Mouse (Mus musculus) macrophage (primary cell): ENCODE data around the gene Cldn5. TPM values are rescaled to one million over a fixed set of nuclear protein-coding genes. Genes with fewer than 3 reads are reported as not detected.

Experiments
- H3K27ac ChIP-seq: fragments of 350-480 bp; formaldehyde crosslinking; 2 replicates; pipeline ENCODE4 v1.9.0; 2021
- H3K36me3 ChIP-seq: fragments of 350-480 bp; formaldehyde crosslinking; 2 replicates; pipeline ENCODE4 v1.9.0; 2021; ENCODE audit errors: inconsistent target
- H3K4me3 ChIP-seq: fragments of 350-480 bp; formaldehyde crosslinking; 2 replicates; pipeline ENCODE4 v1.9.0; 2021; ENCODE audit errors: inconsistent target
- H3K79me2 ChIP-seq: fragments of 350-480 bp; formaldehyde crosslinking; 2 replicates; pipeline ENCODE4 v1.9.0; 2021; ENCODE audit errors: inconsistent target
- WGBS: methylation state at CpG from one replicate; pipeline ENCODE4 v1.1.7; 2026; ENCODE audit warnings: inconsistent platforms; ENCODE audit not compliant: missing documents; 5-methylcytosine and 5-hydroxymethylcytosine counted together
- polyA plus RNA-seq: library from polyadenylated mRNA; stranded (reverse); fragments of 250-400 nt; gene quantifications from 3 replicates; pipeline ENCODE4 v1.2.4, GENCODE M21; 2018; ENCODE audit warnings: inconsistent platforms
- total RNA-seq, 78 experiments: library from RNA; depleted of rRNA; stranded (reverse); fragments of 250-400 nt; gene quantifications; 1 replicate in 9 of 78; 2 replicates in 24 of 78; 3 replicates in 43 of 78; 4 replicates in 2 of 78; pipeline ENCODE4 v1.2.4; 2018; ENCODE audit warnings: inconsistent platforms in 56 of 78

The Cldn5 gene
- not detected for total RNA-seq (2018; cell fraction: chromatin; rRNA removed)
- total RNA-seq (2018; cell fraction: cytosol; rRNA removed): not detected
- total RNA-seq (2018; cell fraction: nucleus; rRNA removed): not detected
- polyA plus RNA-seq: not detected in 3 replicates

DNA sequence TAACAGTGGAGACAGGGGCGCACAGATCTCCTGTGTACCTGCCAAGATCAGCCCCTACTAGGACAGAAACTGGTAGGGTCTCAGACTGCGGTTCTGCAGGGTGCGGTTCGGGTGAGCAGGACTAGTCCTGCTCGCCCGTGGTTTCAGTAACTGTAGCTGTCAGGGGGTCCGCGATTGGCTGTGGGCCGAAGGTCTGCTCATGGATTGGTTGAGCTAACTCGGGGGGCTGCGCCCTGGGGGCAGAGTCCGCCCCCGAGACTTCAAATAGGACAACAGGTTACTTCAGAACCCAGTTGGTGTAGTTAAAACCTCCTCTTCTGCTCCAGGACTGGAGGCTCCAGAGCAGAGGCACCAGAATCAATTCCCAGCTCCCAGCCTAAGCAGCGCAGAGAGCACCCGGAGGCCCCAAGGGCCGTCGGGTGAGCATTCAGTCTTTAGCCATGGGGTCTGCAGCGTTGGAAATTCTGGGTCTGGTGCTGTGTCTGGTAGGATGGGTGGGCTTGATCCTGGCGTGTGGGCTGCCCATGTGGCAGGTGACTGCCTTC, at the start of gene Cldn5:
Cldn5 (plus strand) TSS at position 292 of the 545 bp plus-strand sequence.
- 27% methylated on average over 19 of the region's 19 CpGs for WGBS
- no peaks in the 10 kb centered on the region for H3K36me3 ChIP-seq
- no peak within 1 kb of the TSS for H3K27ac ChIP-seq
- H3K79me2 ChIP-seq: no peaks in the 10 kb centered on the region
- H3K4me3 ChIP-seq: no peak within 1 kb of the TSS

DNA sequence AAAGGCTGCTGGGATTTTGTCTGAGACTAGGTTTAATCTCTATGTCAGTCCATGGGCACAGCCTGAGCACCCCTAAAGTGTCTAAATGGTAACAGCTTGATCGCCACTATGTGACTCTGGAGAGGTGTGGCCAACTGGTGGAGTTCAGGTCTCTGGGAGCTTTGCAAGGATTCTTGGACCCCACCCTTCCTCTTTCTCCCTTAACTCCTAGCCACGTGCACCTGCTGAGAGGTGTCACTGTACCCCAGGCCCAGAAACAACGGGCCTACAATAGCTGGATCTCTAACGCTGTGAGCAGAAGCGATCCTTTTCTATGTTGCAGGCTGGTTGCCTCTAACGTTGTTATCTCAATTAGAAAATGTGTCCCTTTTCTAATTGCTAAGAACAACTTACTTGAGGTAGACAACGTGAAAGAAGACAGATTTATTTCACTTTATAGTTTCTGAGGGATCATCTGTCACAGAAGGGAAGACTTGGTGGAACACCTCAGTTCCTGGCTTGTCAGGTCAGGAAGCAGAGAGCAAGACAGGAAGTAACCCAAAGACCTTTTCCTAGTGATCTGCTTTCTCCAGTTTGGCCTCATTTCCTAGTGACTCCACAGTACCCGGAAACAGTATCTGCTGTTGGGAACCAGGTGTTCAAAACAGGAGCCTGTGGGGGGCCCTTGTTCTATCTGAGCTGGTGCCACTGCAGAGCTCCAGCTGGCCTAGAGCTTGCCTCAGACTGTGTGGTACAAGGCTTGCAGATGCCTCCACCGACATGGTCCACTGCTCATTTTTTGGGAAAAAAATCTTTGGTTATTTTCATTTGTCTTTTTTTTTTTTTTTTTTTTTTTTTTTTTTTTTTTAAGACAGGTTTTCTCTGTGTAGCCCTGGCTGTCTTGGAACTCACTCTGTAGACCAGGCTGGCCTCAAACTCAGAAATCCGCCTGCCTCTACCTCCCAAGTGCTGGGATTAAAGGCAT, 48.8 kb upstream of the Cldn5 start:
- Histone ChIP-seq H3K27ac (no peak overlapping the region), H3K79me2 (no peaks in the 10 kb centered on the region), H3K36me3 (no peaks in the 10 kb centered on the region), H3K4me3 (no peak overlapping the region)
- 73% methylated on average over 9 of the region's 10 CpGs for WGBS

DNA sequence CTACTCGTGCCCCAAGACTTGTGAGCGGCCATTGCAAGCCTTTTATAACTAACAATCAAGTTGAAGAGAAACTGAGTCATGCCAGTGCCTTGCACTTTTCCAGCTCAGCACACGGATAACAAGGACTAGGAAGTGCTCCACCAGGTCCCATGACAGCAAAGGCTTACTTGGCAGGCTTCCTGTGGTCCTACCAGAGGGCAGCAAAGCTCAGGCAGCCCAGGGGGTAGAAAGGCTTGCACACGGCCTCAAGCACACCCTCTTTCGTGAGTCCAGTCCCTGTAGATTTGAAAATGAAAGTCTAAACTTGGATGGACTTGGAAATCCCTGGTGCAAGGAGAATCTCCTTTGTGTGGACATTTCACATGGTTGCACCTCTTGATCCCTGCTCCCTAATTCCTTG, 47.5 kb upstream of the Cldn5 start:
- Histone ChIP-seq H3K27ac (no peak overlapping the region), H3K4me3 (no peak overlapping the region), H3K79me2 (no peaks in the 10 kb centered on the region), H3K36me3 (no peaks in the 10 kb centered on the region)
- 79% methylated on average over 5 of the region's 5 CpGs for WGBS

DNA sequence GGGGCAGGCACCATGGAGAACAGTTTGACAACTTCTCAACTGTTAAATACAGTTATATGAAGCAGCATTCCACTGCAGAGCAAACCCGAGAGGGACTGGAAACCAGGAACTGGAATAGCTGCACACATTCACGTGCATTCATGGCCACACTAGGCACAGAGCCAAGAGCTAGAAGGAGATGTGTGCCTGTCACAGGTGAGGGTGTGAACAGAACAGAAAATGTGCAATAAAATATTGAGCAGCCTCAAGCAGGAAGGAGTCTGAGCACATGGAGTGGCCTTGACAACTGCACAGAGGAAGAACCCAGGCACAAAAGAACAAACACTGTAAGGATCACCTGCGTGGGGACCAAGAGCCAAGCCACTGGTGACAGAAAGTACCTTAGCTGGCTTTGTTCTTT, 46.0 kb upstream of the Cldn5 start:
- no peak overlapping the region for H3K27ac ChIP-seq
- no peak overlapping the region for H3K4me3 ChIP-seq
- no peaks in the 10 kb centered on the region for H3K79me2 ChIP-seq
- H3K36me3 ChIP-seq: no peaks in the 10 kb centered on the region
- WGBS: 52% methylated on average over 3 of the region's 3 CpGs

DNA sequence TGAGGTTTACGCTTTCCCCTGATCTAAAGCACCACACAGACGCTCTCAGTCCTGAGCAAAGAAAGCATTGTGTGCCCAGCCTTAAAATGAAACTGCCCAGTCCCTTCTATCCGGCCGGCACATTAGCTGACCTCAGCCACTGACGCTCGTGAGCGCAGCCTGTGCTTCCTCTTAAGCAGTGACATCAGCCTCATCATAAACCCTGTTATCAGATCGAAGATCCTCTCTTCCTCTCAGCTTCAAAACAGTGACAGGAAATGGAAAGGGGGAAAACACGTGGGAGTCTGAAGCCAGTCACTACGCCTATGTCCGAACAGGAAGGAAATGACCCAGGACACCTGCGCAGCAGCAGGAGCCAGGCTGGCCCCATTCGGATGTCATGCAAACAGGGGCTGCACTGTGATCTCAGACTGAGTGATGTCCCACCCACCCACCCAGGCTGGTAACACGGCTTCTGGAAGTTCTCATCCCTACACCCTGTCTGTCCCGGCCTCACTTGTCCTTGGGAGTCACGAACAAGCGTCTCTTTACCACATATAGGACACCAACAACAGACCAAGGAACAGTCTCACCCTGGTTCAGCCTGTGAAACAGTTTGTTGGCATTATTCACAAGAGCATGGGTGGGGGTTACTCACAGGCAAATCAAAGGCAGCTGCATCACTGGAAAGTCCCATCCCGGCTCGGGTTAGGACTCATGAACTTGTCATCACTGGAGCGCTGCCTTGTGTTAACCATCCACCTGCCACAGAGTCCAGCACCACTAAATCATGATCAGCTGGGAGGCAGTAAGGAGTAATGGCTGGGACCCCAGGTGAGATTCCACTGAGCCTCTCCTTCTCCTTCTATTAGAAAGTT, 43.3 kb upstream of the Cldn5 start:
- 19% methylated on average over 19 of the region's 20 CpGs for WGBS
- H3K36me3 ChIP-seq: no peaks in the 10 kb centered on the region
- no peaks in the 10 kb centered on the region for H3K79me2 ChIP-seq
- peak overlapping the region; percentile 14 for H3K4me3 ChIP-seq
- H3K27ac ChIP-seq: no peak overlapping the region

DNA sequence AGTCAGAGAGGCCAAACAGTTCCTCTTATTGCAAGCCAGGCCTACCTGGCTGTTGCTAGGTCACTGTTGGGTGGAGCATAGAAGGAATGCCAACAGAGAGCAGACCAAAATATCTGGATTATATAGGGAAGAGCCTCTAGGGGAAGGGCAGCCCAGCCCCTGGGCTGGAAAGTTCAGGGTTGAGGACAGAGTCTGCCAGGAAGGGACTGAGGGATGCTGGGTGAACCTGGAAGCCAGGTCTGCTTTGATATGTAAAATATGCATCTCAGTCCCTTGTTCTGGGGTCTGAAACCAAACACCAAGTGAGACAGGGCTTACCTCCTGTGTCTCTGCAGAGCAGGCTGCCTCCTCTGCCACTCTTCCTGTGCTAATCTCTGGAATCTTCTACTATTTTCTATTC, 38.3 kb upstream of the Cldn5 start:
- Histone ChIP-seq H3K79me2 (no peaks in the 10 kb centered on the region), H3K27ac (no peak overlapping the region), H3K36me3 (no peaks in the 10 kb centered on the region), H3K4me3 (no peak overlapping the region)

DNA sequence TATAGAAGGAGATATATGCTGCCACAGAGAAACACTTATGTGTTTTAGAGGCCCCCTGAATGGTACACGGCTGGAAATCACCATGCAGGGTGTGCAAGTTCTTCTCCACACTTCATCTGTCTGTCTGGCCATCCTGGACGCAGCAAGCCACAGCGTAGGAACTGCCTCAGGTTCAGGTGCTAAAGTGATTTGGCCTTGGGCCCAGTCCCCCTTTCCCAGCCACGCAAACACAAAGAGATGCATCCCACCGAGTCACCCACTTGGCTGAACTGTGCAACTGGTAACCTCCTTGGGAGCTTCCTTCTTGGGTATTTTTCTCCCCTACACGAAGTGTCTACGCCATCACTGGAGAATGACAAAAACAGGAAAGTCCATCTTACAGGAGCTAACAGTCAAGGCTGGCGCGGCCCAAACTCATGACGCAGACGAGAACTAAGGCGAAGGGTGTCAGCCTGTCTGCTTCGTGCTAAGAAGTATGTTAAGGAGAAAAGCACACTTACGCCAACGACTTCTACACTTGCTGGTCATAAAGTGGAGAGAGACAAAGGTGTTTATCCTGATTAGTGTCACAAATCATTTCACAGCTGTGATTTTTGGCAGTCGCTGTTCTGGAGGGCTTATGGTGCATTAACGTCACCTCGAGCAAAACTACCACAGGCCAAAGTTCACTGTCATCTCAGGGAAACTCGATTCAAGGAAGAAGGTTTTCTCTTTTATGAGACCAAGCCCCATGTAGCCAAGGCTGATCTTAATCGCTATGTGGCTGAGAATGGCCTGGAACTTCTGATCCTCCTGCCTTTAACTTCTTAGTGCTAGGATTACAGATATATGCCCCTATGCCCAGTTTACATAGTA, 30.2 kb upstream of the Cldn5 start:
- 90% methylated on average over 20 of the region's 20 CpGs for WGBS
- Histone ChIP-seq H3K36me3 (no peaks in the 10 kb centered on the region), H3K4me3 (no peak overlapping the region), H3K79me2 (no peaks in the 10 kb centered on the region), H3K27ac (no peak overlapping the region)

DNA sequence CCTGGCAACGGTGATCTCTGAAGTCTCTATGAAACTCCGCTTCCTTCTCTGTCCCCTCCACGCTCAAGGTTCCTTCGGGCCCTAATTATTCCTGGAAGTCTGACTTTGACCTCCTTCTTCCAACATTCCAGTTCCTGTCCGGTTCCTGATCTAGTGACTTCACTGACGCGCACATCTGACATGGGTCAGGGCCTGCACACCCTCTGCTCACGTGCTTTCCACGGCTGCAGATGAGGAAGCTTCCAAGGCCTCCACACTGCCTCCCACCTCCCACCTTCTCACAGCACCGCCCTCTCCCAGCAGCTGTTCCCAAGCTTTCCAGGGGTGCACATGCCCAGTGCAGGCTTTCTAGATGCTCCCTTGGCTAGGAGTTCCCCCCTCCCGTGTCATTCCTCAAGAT, 25.5 kb upstream of the Cldn5 start:
- H3K79me2 ChIP-seq: no peaks in the 10 kb centered on the region
- no peak overlapping the region for H3K27ac ChIP-seq
- H3K36me3 ChIP-seq: no peaks in the 10 kb centered on the region
- 85% methylated on average over 11 of the region's 11 CpGs for WGBS
- H3K4me3 ChIP-seq: no peak overlapping the region

DNA sequence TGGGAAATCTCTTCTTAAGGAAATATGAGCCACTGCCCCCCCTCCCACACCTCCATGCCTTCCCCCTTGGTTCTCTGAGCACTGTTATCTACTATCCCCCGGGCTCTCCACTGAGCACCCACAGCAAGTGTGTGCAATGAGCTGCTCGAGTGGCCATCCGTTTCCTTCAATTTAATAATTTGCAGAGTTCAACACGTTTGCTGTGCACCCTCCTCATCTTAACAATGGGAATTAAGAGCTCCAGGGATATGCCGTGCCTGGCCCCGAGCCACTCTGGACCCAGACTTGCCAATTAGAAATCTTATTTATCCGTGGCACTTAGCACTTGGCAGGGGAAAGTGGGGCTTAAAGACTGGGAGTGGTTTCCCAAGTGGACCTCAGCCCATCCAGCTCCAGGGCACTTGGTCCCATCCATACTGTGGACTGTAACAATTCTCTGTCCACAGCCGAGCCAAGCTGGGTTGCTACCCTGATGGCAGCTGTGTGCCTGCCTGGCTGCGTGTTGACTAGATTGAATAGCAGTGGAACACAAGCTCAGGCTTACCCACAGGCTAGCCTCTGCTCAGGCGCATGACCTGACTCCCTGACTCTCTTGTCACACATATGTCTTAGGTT, 24.7 kb upstream of the Cldn5 start:
- Histone ChIP-seq H3K79me2 (no peaks in the 10 kb centered on the region), H3K27ac (no peak overlapping the region), H3K4me3 (no peak overlapping the region), H3K36me3 (no peaks in the 10 kb centered on the region)
- 89% methylated on average over 10 of the region's 10 CpGs for WGBS

DNA sequence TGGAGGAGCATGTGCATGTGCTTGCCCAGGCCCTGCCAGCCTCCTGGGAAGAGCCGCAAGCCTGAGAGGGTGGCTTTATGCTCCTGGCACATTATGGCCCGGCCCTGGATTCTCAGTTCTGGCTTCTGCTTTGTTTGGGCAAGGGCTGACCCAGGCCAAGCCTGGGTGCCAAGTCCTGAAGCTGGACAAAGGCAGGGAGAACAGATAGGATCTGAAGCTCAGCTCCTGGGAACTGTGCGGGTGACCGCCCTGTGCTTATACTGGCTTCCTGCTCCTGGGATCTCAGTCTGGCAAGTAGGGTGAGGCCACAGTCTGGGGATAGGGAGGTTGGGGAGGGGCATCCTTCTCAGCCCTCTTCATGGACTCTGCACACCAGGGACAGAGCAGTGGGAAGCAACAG, 14.9 kb upstream of the Cldn5 start:
- 92% methylated on average over 4 of the region's 4 CpGs for WGBS
- H3K27ac ChIP-seq: no peak overlapping the region
- no peaks in the 10 kb centered on the region for H3K79me2 ChIP-seq
- no peaks in the 10 kb centered on the region for H3K36me3 ChIP-seq
- no peak overlapping the region for H3K4me3 ChIP-seq

DNA sequence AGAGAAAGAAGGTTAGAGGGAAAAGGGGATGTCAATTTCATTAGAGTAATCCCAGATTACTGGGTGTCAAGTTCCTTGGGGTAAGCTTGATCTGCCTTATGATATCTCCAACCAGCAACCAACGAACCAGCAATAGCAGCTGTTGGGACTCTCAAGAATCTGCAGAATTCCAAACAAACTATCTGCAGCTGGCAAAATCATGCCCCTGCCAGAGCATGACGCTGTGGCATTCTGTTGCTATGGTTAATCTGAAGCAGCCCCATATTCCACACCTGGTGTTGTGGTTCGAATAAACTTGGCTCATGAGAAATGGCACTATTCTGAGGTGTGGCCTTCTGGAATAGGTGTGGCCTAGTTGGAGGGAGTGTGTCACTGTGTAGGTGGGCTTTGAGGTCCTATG, 13.7 kb upstream of the Cldn5 start:
- WGBS: 85% methylated on average over 3 of the region's 3 CpGs
- H3K4me3 ChIP-seq: no peak overlapping the region
- H3K36me3 ChIP-seq: no peaks in the 10 kb centered on the region
- H3K27ac ChIP-seq: no peak overlapping the region
- H3K79me2 ChIP-seq: no peaks in the 10 kb centered on the region

DNA sequence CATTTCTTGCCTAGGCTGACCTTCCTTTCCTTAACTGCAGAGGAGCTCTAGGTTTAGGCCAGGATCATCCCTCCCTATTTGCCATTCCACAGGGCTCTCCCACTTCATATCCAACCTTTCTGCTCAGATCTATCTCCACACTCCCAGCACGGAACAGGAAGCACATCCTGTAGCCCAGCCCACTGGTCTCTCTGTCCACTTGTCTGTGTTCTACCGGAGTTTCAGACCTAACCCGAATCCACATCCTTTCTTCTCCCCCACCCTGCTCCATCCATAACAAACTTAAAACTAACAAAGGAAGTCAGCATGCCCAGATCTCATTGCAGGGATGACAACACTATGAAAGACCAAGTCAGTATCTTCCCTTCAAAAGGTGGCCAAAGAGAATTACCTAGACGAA, 10.3 kb upstream of the Cldn5 start:
- Histone ChIP-seq H3K4me3 (no peak overlapping the region), H3K36me3 (no peaks in the 10 kb centered on the region), H3K79me2 (no peaks in the 10 kb centered on the region), H3K27ac (no peak overlapping the region)
- WGBS: 71% methylated on average over 4 of the region's 4 CpGs

DNA sequence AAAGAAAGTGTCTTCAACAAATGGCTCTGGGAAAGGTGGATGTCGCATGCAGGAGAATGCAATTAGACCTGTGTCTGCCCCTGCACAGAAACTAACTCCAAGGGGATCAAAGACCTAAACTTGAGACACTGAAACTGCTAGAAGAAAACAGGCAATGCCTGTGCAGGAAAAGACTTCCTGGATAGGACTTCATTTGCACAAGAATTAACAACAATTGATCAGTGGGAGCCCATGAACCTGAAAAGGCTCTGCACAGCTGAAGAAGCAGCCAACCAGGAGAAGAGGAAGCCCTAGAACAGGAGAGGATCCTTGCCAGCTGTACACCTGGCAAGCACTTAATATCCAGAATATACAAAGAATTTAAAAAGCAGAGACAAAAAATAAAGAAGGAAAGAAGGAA, 7.1 kb upstream of the Cldn5 start:
- Histone ChIP-seq H3K36me3 (no peaks in the 10 kb centered on the region), H3K79me2 (no peaks in the 10 kb centered on the region), H3K4me3 (no peak overlapping the region), H3K27ac (no peak overlapping the region)
- 100% methylated on average over 1 of the region's 1 CpGs for WGBS

DNA sequence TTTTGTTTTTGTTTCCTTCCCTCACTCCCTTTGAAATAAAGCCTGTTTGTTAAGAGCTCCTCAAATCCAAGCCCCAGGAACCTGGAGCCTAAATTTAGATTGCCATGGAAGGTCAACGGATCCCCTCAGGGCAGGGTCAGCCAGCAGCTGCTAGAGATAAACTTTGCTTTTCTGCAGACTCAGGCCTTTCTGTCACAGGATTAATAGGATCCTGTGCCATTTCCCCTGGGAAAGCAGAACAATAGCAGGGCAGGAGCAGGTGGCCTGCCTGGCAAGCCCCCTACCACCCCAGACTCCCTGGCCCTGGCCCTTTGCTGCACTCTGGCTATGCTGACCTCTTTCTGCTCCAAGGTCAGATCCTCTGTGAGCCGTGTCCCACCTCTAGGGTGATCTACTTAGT, 2.7 kb upstream of the Cldn5 start:
- WGBS: 100% methylated on average over 1 of the region's 2 CpGs
- Histone ChIP-seq H3K4me3 (no peak overlapping the region), H3K36me3 (no peaks in the 10 kb centered on the region), H3K79me2 (no peaks in the 10 kb centered on the region), H3K27ac (no peak overlapping the region)
